Mouse (Mus musculus) adrenal gland, adult 18-20 months (tissue): ENCODE measurements around the gene Gnb1l. TPM values are rescaled to one million over a fixed set of nuclear protein-coding genes. Genes with fewer than 3 reads are reported as not detected.
A peak's percentile ranks its signal among the peaks of the same experiment; 100 is the strongest.

ENCODE experiments used
- DNase-seq, 2 experiments: peaks; one replicate each; pipeline ENCODE4 v3.0.0; 2021 to 2022; ENCODE audit warnings: low spot score in 2 of 2
- long read RNA-seq, 2 experiments: library from polyadenylated mRNA; stranded (forward); transcript quantifications; one replicate each; pipeline ENCODE4 v2.0.0; 2021
- total RNA-seq, 2 experiments: library from RNA; stranded (reverse); gene quantifications; 1 replicate in 1 of 2; 2 replicates in 1 of 2; pipeline ENCODE4 v1.2.3; 2021

The Gnb1l gene
- total RNA-seq: 1 to 10 TPM; 4.0 to 5.4 TPM
- long read RNA-seq, experiment 1, partial matches to known transcripts: 0 of 3 reads
- long read RNA-seq, experiment 1, other reads (novel, unspliced or antisense): 1 of 3 reads
- long read RNA-seq, experiment 2, partial matches to known transcripts: 1 of 12 reads
- long read RNA-seq, experiment 2, other reads (novel, unspliced or antisense): 6 of 12 reads

- peak; percentile 95 to 96 for DNase-seq
Measured at GRCm38 (mm10) chr16:18498558-18498990, at the start of gene Gnb1l, which contains the start of gene Rtl10. Gene Gnb1l (plus strand): TSS chr16:18498713. Gene Rtl10 (plus strand): TSS chr16:18498901.

GRCm38 (mm10) chr16:18449005-18449404, 49.5 kb upstream of the Gnb1l start:
- DNase-seq: no peak

DNA sequence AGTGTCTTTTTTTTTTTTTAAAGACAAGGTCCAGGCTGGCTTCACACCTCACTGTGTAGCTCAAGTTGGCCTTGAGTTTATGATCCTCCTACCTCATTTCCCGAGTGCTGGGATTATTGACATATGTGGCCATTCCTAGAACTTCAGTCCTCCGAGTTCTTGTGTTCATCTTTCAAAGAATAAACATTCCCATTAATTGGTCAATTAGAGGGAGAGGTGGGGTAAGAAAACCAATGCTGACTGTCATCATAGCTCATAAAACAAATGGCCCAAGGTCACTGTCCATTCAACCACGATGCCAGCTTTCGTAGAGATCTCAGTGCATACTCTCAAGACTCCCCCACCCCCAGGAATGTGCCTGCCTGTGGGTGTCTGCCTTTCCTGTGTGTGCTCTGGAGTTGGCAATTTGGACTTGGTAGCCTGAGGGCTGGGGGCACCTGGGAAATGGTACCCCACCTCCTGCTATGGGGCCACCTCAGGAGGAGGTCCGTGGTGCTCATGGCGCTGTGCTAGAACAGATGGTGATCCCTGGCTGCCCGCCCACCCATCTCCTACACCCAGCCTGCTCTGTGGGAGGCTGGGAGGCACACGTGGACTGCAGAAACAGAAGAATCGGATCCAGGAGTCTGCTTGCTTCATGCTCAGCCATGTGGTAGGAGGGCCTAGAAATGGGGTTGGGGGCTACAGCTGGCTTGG, 46.9 kb upstream of the Gnb1l start:
- no peak for DNase-seq

- no peak for DNase-seq
Measured at GRCm38 (mm10) chr16:18452361-18452862, 46.1 kb upstream of the Gnb1l start.

DNA sequence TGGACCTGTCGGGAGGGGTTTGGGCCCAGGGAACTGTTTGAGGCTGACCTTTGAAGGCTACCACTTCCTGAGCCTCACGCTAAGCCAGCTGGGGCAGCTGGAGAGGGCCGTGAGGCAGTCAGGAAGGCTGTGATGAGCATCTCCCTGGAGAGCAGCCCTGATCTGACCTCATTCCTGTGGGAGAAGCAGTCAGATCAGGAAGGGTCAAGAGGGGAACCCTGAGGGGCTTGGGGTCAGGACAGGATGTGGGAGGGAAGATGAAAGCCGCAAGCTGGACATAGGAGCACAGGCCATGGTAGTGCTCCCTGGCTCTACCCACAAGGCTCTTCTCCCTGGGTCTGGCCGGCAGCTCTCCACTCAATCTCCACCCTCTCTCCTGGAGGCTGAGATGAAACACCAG, 44.7 kb upstream of the Gnb1l start:
- DNase-seq: no peak

DNA sequence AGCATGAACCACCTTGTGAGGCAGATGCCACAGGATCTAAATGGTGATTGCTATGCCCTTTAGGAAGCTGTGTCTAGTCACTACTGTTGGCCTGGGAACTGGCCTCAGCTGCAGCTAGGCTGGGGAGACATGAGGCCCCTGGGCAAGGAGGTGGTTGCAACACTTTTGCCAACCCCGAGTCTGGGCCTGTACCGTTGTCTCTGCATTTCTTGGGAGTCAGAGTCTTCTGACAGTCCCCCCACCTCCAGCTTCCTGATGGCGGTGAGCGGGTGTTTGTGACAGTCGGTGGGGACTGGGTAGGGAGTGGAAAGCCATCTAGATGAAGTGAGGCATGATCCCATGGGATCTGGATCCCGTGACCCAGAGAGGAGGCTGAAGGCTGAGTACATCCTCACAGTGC, 43.1 kb upstream of the Gnb1l start:
- no peak for DNase-seq

DNA sequence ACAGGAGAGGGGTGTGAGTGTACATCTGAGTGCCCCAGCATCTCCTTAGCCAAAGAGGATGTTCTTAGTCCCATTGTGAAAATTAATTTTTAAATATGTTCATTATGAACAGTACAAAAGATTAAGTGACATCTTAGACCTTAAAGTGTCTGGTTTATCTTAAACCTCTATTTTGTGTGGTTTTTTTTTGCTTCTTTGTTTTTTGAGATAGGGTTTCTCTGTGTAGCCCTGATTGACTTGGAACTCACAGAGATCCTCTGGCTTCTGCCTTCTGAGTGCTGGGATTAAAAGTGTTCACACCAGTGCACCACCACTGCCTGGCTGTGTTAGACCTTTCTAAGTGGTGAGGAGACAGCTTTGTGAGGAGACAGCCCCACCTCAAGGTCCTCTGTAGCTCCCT, 39.9 kb upstream of the Gnb1l start:
- no peak for DNase-seq

DNA sequence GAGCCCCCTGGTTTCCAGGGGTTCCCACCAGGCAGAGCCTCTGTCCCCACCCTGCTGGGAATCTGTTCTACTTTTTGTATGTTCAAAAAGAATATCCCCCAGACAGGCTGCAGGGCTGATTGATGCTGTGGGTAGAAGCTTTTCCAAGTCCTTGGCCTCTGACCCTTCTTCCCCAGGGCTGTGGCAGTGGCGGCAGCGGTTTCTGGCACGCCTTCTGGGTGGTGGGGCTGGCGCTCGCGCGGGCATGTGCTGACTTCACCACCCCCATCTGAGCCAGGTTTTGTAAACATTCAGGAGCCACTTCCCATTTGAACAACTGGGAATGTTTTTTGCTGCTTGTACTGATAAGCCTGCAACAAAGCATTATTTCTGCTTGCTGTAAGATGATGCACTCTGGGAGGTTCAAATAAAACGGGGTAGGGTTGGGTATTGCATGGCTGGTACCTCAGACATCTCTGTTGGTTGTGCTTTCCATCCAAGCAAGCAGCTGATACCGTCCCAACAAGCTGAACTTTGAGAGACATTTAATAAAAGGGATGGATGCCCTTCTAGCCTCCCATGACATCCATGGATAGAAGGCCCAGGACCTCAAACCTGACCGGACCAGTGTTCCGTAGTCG, 39.1 kb upstream of the Gnb1l start:
- DNase-seq: no peak

DNA sequence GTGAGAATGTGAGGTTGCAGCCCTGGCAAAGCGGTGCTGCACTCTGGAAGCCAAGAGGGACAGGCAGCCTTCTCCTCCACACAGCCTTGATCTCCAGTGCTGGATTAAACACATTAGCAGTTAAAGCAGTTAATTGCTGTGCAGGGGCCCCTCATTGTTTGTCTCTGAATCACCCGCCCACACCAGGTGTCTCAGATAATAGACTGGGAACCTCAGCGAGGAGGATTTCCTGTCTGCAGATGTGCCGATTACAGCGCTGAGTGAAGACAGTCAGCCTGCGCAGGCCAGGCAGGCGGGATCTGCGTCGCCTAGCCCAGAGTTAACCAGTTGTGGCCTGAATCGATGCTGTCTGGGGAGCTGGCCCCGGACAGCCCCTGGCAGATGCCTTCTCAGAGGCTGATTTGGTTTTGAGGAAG, 38.5 kb upstream of the Gnb1l start:
- no peak for DNase-seq

DNA sequence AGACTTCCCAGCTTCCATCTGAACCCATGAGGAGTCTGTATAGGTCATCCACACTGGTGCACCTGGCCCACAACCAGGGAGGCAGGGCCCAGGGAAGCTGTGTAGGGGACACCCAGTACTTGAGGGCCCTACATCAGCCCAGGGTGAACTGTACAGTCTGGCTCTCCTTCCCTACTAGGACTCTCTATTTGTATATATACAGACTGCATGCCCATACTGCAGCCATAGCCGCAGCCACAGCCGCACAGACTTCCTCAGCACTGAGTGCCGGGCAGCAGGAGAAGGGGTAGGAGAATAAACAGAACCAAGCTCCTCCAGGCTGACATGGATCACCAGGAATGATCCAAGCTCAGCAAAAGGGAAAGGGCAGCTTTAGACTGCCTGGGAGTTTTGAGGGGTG, 37.7 kb upstream of the Gnb1l start:
- DNase-seq: no peak

GRCm38 (mm10) chr16:18462031-18462430, 36.5 kb upstream of the Gnb1l start:
- no peak for DNase-seq

- DNase-seq: no peak
Measured at GRCm38 (mm10) chr16:18462598-18462997, 35.9 kb upstream of the Gnb1l start.

GRCm38 (mm10) chr16:18464271-18464670, 34.2 kb upstream of the Gnb1l start:
- no peak for DNase-seq

- peak in 1 of 2 experiments; percentile 9 for DNase-seq
Measured at GRCm38 (mm10) chr16:18470829-18471228, 27.7 kb upstream of the Gnb1l start.

DNA sequence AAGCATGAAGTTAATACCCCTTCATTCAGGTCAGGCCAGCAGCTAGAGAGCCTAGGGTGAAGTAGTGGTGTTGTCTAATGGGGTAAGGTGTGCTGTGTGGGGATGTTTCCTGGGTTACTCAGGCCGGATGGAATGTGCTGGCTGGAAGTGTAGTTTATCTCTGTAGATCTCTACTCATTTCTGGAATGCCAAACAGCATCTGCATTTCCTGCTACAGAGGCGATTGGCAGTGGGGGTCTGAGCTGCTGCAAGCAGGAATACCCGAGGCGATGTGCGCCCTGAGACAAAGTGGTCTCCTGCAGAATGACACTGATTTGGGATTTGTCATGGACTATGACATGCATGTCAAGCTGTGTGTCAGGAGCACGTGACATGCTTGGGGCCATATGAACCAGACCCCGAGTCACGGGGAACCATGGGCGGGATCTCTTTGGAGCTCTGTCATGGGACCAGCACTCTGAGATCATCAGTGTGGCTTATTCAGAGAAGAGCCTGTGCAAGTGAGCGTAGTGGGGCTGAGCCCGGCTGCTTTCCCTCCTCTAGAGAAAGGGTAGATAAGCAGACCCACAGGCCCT, 27.0 kb upstream of the Gnb1l start:
- peak in 1 of 2 experiments; percentile 13 for DNase-seq

DNA sequence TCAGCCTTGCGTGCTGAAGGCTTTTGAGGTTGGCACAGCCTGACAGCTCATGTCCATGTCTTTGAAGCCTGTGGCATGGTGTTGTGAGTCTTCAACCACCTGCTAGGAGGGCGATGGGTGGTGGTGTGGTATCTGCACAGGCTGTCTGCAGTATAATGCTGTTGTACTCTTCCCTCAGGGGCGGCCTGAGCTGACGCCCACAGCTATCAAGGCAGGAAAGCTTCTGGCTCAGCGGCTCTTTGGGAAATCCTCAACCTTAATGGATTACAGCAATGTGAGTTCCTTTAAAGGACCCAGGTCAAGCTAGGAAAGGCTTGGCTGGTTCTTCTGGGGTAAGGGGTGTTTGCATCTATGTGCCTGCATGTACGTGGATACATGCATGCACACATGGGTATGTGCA, 26.5 kb upstream of the Gnb1l start:
- DNase-seq: peak in 1 of 2 experiments; percentile 7

DNA sequence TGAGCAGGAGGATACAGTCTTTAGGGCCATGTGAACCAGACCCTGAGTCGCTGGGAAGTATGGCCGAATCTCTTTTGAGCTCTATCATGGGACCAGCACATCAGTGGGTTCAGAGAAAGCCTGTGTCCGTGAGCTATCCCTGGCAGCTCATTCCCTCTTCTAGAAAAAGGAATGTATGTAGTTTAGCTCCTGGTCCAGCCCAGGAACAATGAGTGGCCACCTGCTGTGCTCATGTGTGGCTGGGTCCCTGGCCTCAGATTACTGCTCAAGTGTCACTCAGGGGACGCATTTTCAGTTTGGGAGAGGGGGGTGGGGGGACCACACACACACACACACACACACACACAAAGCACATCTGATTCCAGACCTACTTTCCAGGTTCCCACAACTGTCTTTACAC, 26.1 kb upstream of the Gnb1l start:
- DNase-seq: no peak

GRCm38 (mm10) chr16:18472976-18473375, 25.5 kb upstream of the Gnb1l start:
- DNase-seq: peak in 1 of 2 experiments; percentile 5

DNA sequence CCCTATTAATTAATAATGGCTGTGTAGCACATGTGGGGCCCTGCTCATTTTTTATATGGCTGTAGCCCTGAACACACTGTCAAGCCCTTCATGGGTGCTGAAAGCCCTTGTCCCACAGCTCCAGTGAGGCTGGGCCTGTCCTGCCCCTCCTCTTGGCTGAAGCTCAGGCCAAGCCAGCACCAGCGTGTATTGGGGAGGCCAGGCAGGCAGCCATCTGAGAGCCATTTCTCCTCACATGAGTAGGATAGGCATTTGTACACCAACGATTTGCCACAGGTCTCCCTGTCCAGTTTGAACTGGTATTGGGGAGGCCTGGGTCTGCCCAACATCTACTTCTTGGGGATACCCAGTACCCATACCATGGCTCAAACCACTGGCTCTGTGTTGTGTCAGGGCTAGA, 24.5 kb upstream of the Gnb1l start:
- peak in 1 of 2 experiments; percentile 8 for DNase-seq

- DNase-seq: peak in 1 of 2 experiments; percentile 14
Measured at GRCm38 (mm10) chr16:18477996-18478395, 20.5 kb upstream of the Gnb1l start.

GRCm38 (mm10) chr16:18479667-18480066, 18.8 kb upstream of the Gnb1l start:
- DNase-seq: peak in 1 of 2 experiments; percentile 11
